Mouse (Mus musculus) stomach, postnatal 0 days (tissue): ENCODE results near the gene Masp1. TPM values are rescaled to one million over a fixed set of nuclear protein-coding genes. Genes with fewer than 3 reads are reported as not detected.
A peak's percentile ranks its signal among the peaks of the same experiment; 100 is the strongest.

Source experiments
- ATAC-seq: fragments of 200-750 bp; cut with Nextera tagmentation; 2 replicates; pipeline ENCODE4 v1.8.0; 2017; ENCODE audit not compliant: low FRiP score, low TSS enrichment
- DNase-seq: peaks from one replicate; pipeline ENCODE4 v3.0.0-alpha.2; 2016; ENCODE audit warnings: low spot score
- H3K27ac ChIP-seq: fragments of 300-500 bp; sonication (generic); replicated peaks from 2 replicates; pipeline ENCODE4 v1.5.1; 2014; ENCODE audit warnings: mild to moderate bottlenecking, control low read depth
- H3K27me3 ChIP-seq: fragments of 300-500 bp; sonication (generic); 2 replicates; pipeline ENCODE4 v1.6.1; 2014; ENCODE audit warnings: low read length; ENCODE audit not compliant: control insufficient read depth, insufficient read depth
- H3K36me3 ChIP-seq: fragments of 300-500 bp; sonication (generic); 2 replicates; pipeline ENCODE4 v1.6.1; 2014; ENCODE audit warnings: low read length, mixed read lengths; ENCODE audit not compliant: control insufficient read depth, insufficient read depth
- H3K4me1 ChIP-seq: fragments of 300-500 bp; sonication (generic); replicated peaks from 2 replicates; pipeline ENCODE4 v1.6.1; 2014; ENCODE audit warnings: antibody characterized with exemption; ENCODE audit not compliant: control insufficient read depth, insufficient read depth
- H3K4me2 ChIP-seq: fragments of 300-500 bp; sonication (generic); replicated peaks from 2 replicates; pipeline ENCODE4 v1.6.1; 2014; ENCODE audit warnings: low read depth, mild to moderate bottlenecking, control low read depth, moderate library complexity
- H3K4me3 ChIP-seq: fragments of 300-500 bp; sonication (generic); 2 replicates; pipeline ENCODE4 v1.5.1; 2014; ENCODE audit warnings: low read depth, low read length, control low read depth
- H3K9ac ChIP-seq: fragments of 300-500 bp; sonication (generic); 2 replicates; pipeline ENCODE4 v1.6.1; 2014; ENCODE audit warnings: mild to moderate bottlenecking, low read length, control low read depth, mixed read lengths
- H3K9me3 ChIP-seq: fragments of 300-500 bp; sonication (generic); 2 replicates; pipeline ENCODE4 v1.6.1; 2016; ENCODE audit warnings: low read length; ENCODE audit not compliant: control insufficient read depth
- CTCF ChIP-seq: IDR thresholded peaks from 2 replicates; pipeline ENCODE4 v1.5.1; 2016; ENCODE audit warnings: antibody characterized with exemption, low read depth, mild to moderate bottlenecking, moderate library complexity
- EP300 ChIP-seq: optimal IDR thresholded peaks from 2 replicates; pipeline ENCODE3; 2016; ENCODE audit warnings: antibody characterized with exemption
- WGBS: fragments of 180-500 bp; shearing (Covaris S2); extraction: QIAGEN DNeasy Blood & Tissue Kit; methylation state at CpG from one replicate; pipeline ENCODE4 v1.1.7; 2014; 5-methylcytosine and 5-hydroxymethylcytosine counted together
- polyA plus RNA-seq: library from polyadenylated mRNA; unstranded; fragments of >200 nt; fragmentation: Nextera tagmentation; extraction: Ambion mirVana; gene quantifications from 2 replicates; pipeline ENCODE4 v1.2.1, GENCODE M21; 2015

The Masp1 gene
- polyA plus RNA-seq, 1 experiment from 2014 or later: 0.68 TPM

GRCm38 (mm10) chr16:23550346-23550980, 29.8 kb upstream of the Masp1 start:
- Histone ChIP-seq H3K4me2 (no peak overlapping the region), H3K9me3 (no peaks in the 10 kb centered on the region), H3K27ac (no peak overlapping the region), H3K4me1 (no peaks in the 10 kb centered on the region), H3K27me3 (no peaks in the 10 kb centered on the region), H3K4me3 (no peak overlapping the region), H3K36me3 (no peaks in the 10 kb centered on the region), H3K9ac (no peak overlapping the region)
- ATAC-seq: no peak
- TF ChIP-seq CTCF (peak; percentile 89), EP300 (no peak)
- DNase-seq: peak; percentile 35
- 42% methylated on average over 8 of the region's 8 CpGs for WGBS

DNA sequence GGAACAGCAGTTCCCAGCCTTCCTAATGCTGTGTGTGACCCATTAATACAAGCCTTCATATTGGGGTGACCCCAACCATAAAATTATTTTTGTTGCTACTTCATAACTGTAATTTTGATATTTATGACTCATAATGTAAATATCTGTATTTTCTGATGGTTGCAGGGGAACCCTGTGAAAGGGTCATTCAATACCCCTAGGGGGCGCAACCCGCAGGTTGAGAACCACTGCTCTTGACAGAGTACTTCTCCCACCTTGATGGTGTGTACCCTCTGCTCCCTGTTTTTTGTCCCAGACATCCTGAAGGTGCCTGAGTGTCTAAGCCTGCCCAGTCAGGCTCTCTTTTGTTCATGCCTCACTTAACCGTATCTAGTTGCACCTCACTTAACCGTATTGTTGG, 27.2 kb upstream of the Masp1 start:
- no peaks in the 10 kb centered on the region for H3K27me3 ChIP-seq
- no peak overlapping the region for H3K4me2 ChIP-seq
- TF ChIP-seq CTCF (peak; percentile 22; the same call in 1 of the 2 replicates), EP300 (no peak)
- no peak overlapping the region for H3K9ac ChIP-seq
- ATAC-seq: no peak
- H3K9me3 ChIP-seq: no peaks in the 10 kb centered on the region
- H3K36me3 ChIP-seq: no peaks in the 10 kb centered on the region
- no peak overlapping the region for H3K4me3 ChIP-seq
- DNase-seq: no peak
- H3K4me1 ChIP-seq: no peaks in the 10 kb centered on the region
- no peak overlapping the region for H3K27ac ChIP-seq
- WGBS: 84% methylated on average over 4 of the region's 4 CpGs

- Histone ChIP-seq H3K9ac (no peak overlapping the region), H3K4me1 (no peaks in the 10 kb centered on the region), H3K27me3 (no peaks in the 10 kb centered on the region), H3K4me3 (no peak overlapping the region), H3K36me3 (no peaks in the 10 kb centered on the region), H3K9me3 (no peaks in the 10 kb centered on the region), H3K4me2 (no peak overlapping the region), H3K27ac (no peak overlapping the region)
- DNase-seq (no peak), ATAC-seq (no peak)
- TF ChIP-seq CTCF (no peak), EP300 (no peak)
- 48% methylated on average over 7 of the region's 7 CpGs for WGBS
These were observed 23.7 kb upstream of the Masp1 start for GRCm38 (mm10) chr16:23544361-23544760.

- no peak for DNase-seq
- H3K9me3 ChIP-seq: no peaks in the 10 kb centered on the region
- H3K36me3 ChIP-seq: no peaks in the 10 kb centered on the region
- H3K9ac ChIP-seq: no peak overlapping the region
- ATAC-seq: no peak
- H3K27me3 ChIP-seq: no peaks in the 10 kb centered on the region
- TF ChIP-seq CTCF (no peak), EP300 (no peak)
- WGBS: 64% methylated on average over 4 of the region's 4 CpGs
- no peak overlapping the region for H3K4me2 ChIP-seq
- no peak overlapping the region for H3K27ac ChIP-seq
- no peak overlapping the region for H3K4me3 ChIP-seq
- H3K4me1 ChIP-seq: no peaks in the 10 kb centered on the region
These were observed 22.3 kb upstream of the Masp1 start for GRCm38 (mm10) chr16:23542866-23543265.

- H3K27ac ChIP-seq: no peak overlapping the region
- H3K4me2 ChIP-seq: no peak overlapping the region
- no peak overlapping the region for H3K4me3 ChIP-seq
- DNase-seq (no peak), ATAC-seq (no peak)
- H3K36me3 ChIP-seq: no peaks in the 10 kb centered on the region
- WGBS: 37% methylated on average over 4 of the region's 4 CpGs
- H3K9me3 ChIP-seq: no peaks in the 10 kb centered on the region
- H3K4me1 ChIP-seq: no peaks in the 10 kb centered on the region
- no peak for TF ChIP-seq EP300
- no peak for TF ChIP-seq CTCF
- H3K27me3 ChIP-seq: no peaks in the 10 kb centered on the region
- no peak overlapping the region for H3K9ac ChIP-seq
These were observed 20.4 kb upstream of the Masp1 start for GRCm38 (mm10) chr16:23541046-23541445.

DNA sequence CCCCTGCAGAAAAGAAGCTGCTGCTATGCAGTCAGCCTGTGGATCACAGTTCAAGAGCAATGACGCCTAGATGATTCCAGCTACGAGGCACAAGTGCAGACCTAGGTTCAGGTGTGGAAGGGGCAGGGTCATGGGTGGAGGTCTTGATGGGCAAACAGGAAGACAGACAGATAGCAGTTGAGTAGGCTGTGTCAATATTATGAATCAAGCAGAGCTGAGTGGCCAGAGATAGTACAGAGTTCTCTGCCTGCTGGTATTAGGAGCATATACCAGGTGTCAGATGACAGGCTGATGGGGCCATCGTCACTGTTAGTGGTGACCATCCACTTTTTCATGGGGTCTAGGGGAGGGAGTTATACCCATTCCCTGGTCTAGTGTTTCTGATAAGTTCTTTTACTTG, 13.1 kb upstream of the Masp1 start:
- no peak overlapping the region for H3K4me2 ChIP-seq
- TF ChIP-seq EP300 (no peak), CTCF (no peak)
- ATAC-seq (no peak), DNase-seq (no peak)
- H3K9me3 ChIP-seq: no peaks in the 10 kb centered on the region
- H3K9ac ChIP-seq: no peak overlapping the region
- no peaks in the 10 kb centered on the region for H3K36me3 ChIP-seq
- H3K27ac ChIP-seq: no peak overlapping the region
- no peak overlapping the region for H3K4me3 ChIP-seq
- no peaks in the 10 kb centered on the region for H3K4me1 ChIP-seq
- no peaks in the 10 kb centered on the region for H3K27me3 ChIP-seq
- 67% methylated on average over 3 of the region's 3 CpGs for WGBS
